Mouse (Mus musculus): Measurements from ENCODE around the gene Atg10. TPM values are rescaled to one million over a fixed set of nuclear protein-coding genes. Genes with fewer than 3 reads are reported as not detected.

Gene Atg10
- total and polyA plus RNA-seq, 3 experiments, result 2.0 to 4.3 TPM; not detected in 1

GRCm38 (mm10) chr13:91165200-91165599, 58.6 kb downstream of the Atg10 start:
- H3K9ac ChIP-seq (ENCODE audit: control insufficient read depth, low read depth, low read length, poor library complexity, severe bottlenecking), result peak overlapping the region; percentile 53; the same call in 1 of the 2 replicates
- DNase-seq (ENCODE audit: low read depth, low spot score), result peak; percentile 30
- H3K79me2 ChIP-seq (ENCODE audit: control insufficient read depth, insufficient read depth, low read length, poor library complexity), result no peaks in the 10 kb centered on the region; the same call in 1 of the 2 replicates
- peaks cover 12 to 31% of the 10 kb centered on the region in 2 experiments for H3K4me1 ChIP-seq (ENCODE audit: control insufficient read depth in 1 of 2, insufficient read depth in 2 of 2, low read length in 2 of 2)
- no peaks in the 10 kb centered on the region for H3K27me3 ChIP-seq (ENCODE audit: control insufficient read depth in 1 of 2, insufficient read depth in 2 of 2, low read length in 2 of 2)
- H3K4me3 ChIP-seq (ENCODE audit: control insufficient read depth in 1 of 2, insufficient read depth in 1 of 2, low read depth in 2 of 2, low read length in 2 of 2), result no peak overlapping the region
- peaks cover 0 to 20% of the 10 kb centered on the region in 2 experiments; a peak in 2 of 4 replicates for H3K36me3 ChIP-seq (ENCODE audit: control insufficient read depth in 1 of 2, insufficient read depth in 2 of 2, low read length in 2 of 2)
- H3K27ac ChIP-seq (ENCODE audit: control insufficient read depth, low read depth, low read length), result peak overlapping the region; percentile 11
- TF ChIP-seq SMC3 (IDR thresholded peaks at IDR 0.05; ENCODE audit: low read depth, low read length) (no peak), ZMIZ1 (IDR thresholded peaks at IDR 0.05; ENCODE audit: low read depth, low read length) (no peak), MEF2A (IDR thresholded peaks at IDR 0.05; ENCODE audit: extremely low read depth, insufficient replicate concordance, low read depth, low read length, poor library complexity, severe bottlenecking) (no peak)
- no peaks in the 10 kb centered on the region for H3K9me3 ChIP-seq (replicated peaks; ENCODE audit: insufficient read depth, low read length)

DNA sequence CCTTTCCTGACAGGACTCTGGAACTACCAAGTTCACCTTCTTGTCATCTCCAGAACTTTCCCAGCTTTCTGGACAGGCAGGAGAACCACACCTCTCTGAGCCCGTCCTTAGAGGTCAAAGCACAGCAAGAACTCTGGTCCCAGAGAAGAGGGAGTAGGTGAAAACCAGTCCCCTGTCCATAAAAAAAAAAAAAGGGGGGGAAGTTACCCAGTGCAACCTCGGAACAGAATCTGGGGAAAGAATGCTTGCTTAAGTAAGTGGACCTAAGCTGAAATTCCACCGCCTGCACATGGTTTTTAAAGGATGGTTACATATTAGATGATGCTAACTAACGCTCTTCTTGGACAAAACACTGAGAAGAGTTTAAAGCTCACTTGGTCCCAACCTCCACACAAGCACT, 60.5 kb downstream of the Atg10 start:
- Histone ChIP-seq H3K27ac (ENCODE audit: control insufficient read depth, low read depth, low read length) (no peak overlapping the region), H3K4me1 (ENCODE audit: control insufficient read depth in 1 of 2, insufficient read depth in 2 of 2, low read length in 2 of 2) (peaks cover 8 to 25% of the 10 kb centered on the region in 2 experiments), H3K4me3 (ENCODE audit: control insufficient read depth in 1 of 2, insufficient read depth in 1 of 2, low read depth in 2 of 2, low read length in 2 of 2) (no peak overlapping the region), H3K27me3 (ENCODE audit: control insufficient read depth in 1 of 2, insufficient read depth in 2 of 2, low read length in 2 of 2) (no peaks in the 10 kb centered on the region), H3K9ac (ENCODE audit: control insufficient read depth, low read depth, low read length, poor library complexity, severe bottlenecking) (no peak overlapping the region), H3K36me3 (ENCODE audit: control insufficient read depth in 1 of 2, insufficient read depth in 2 of 2, low read length in 2 of 2) (peaks cover 0 to 14% of the 10 kb centered on the region in 2 experiments; a peak in 2 of 4 replicates), H3K79me2 (ENCODE audit: control insufficient read depth, insufficient read depth, low read length, poor library complexity) (no peaks in the 10 kb centered on the region; the same call in 1 of the 2 replicates), H3K9me3 (replicated peaks; ENCODE audit: insufficient read depth, low read length) (no peaks in the 10 kb centered on the region)
- TF ChIP-seq KAT2A (conservative IDR thresholded peaks at IDR 0.05; ENCODE audit: low read depth, low read length) (no peak), ZNF384 (IDR thresholded peaks at IDR 0.05; ENCODE audit: low read depth, low read length) (peak; percentile 77)
- peak; percentile 36 for DNase-seq (ENCODE audit: low read depth, low spot score)

DNA sequence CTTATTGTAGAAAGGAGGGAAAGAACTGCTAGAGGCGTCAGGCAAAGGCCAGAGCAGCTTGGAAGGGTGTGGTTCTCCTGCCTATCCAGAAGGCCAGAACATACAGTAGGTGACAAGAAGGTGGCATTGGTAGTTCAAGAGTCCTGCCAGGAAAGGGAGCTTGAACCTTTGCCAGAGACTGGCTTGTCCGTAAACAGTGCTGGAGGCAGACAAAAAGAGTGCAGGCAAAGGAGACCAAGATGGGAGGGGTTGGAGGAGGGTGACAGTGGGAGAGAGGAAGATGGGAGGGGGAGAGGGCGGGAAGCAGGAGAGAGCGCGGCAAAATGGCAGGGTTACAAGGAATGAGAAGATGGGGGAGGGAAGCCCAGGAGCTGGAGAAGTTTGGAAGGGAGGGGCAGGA, 61.3 kb downstream of the Atg10 start:
- no peak overlapping the region for H3K9ac ChIP-seq (ENCODE audit: control insufficient read depth, low read depth, low read length, poor library complexity, severe bottlenecking)
- no peak for TF ChIP-seq USF1 (IDR thresholded peaks at IDR 0.05; ENCODE audit: low read depth, low read length)
- no peak for TF ChIP-seq RAD21 (IDR thresholded peaks at IDR 0.05; ENCODE audit: low read depth, low read length)
- TF ChIP-seq MXI1 (IDR thresholded peaks at IDR 0.05; ENCODE audit: low read depth, low read length), result no peak
- DNase-seq (ENCODE audit: low read depth, low spot score), result no peak
- H3K27me3 ChIP-seq (ENCODE audit: control insufficient read depth in 1 of 2, insufficient read depth in 2 of 2, low read length in 2 of 2), result no peaks in the 10 kb centered on the region
- H3K79me2 ChIP-seq (ENCODE audit: control insufficient read depth, insufficient read depth, low read length, poor library complexity), result no peaks in the 10 kb centered on the region; the same call in 1 of the 2 replicates
- H3K27ac ChIP-seq (ENCODE audit: control insufficient read depth, low read depth, low read length), result no peak overlapping the region
- peaks cover 0 to 9% of the 10 kb centered on the region in 2 experiments; a peak in 2 of 4 replicates for H3K36me3 ChIP-seq (ENCODE audit: control insufficient read depth in 1 of 2, insufficient read depth in 2 of 2, low read length in 2 of 2)
- peaks cover 4 to 20% of the 10 kb centered on the region in 2 experiments for H3K4me1 ChIP-seq (ENCODE audit: control insufficient read depth in 1 of 2, insufficient read depth in 2 of 2, low read length in 2 of 2)
- no peaks in the 10 kb centered on the region for H3K9me3 ChIP-seq (replicated peaks; ENCODE audit: insufficient read depth, low read length)
- H3K4me3 ChIP-seq (ENCODE audit: control insufficient read depth in 1 of 2, insufficient read depth in 1 of 2, low read depth in 2 of 2, low read length in 2 of 2), result no peak overlapping the region

- no peaks in the 10 kb centered on the region; a peak in 1 of 4 replicates for H3K36me3 ChIP-seq (ENCODE audit: control insufficient read depth in 1 of 2, insufficient read depth in 2 of 2, low read length in 2 of 2)
- no peak overlapping the region for H3K27ac ChIP-seq (ENCODE audit: control insufficient read depth, low read depth, low read length)
- DNase-seq (ENCODE audit: low read depth, low spot score), result no peak
- H3K4me1 ChIP-seq (ENCODE audit: control insufficient read depth in 1 of 2, insufficient read depth in 2 of 2, low read length in 2 of 2), result peaks cover 0 to 11% of the 10 kb centered on the region in 2 experiments; a peak in 2 of 4 replicates
- no peak overlapping the region for H3K4me3 ChIP-seq (ENCODE audit: control insufficient read depth in 1 of 2, insufficient read depth in 1 of 2, low read depth in 2 of 2, low read length in 2 of 2)
- H3K9ac ChIP-seq (ENCODE audit: control insufficient read depth, low read depth, low read length, poor library complexity, severe bottlenecking), result no peak overlapping the region
- H3K27me3 ChIP-seq (ENCODE audit: control insufficient read depth in 1 of 2, insufficient read depth in 2 of 2, low read length in 2 of 2), result no peaks in the 10 kb centered on the region
- no peaks in the 10 kb centered on the region for H3K79me2 ChIP-seq (ENCODE audit: control insufficient read depth, insufficient read depth, low read length, poor library complexity)
- no peaks in the 10 kb centered on the region for H3K9me3 ChIP-seq (replicated peaks; ENCODE audit: insufficient read depth, low read length)
- TF ChIP-seq UBTF (IDR thresholded peaks at IDR 0.05; ENCODE audit: borderline replicate concordance, insufficient read depth, low read depth, low read length) (no peak), MAFK (IDR thresholded peaks at IDR 0.05; ENCODE audit: borderline replicate concordance, low read depth, low read length) (no peak), MAX (IDR thresholded peaks at IDR 0.05; ENCODE audit: low read length) (no peak), NELFE (IDR thresholded peaks at IDR 0.05; ENCODE audit: low read depth, low read length) (no peak), HCFC1 (IDR thresholded peaks at IDR 0.05; ENCODE audit: low read depth, low read length) (no peak), POLR2AphosphoS5 (IDR thresholded peaks at IDR 0.05; ENCODE audit: borderline replicate concordance, low read depth, low read length) (no peak), GABPA (IDR thresholded peaks at IDR 0.05; ENCODE audit: low read depth, low read length) (no peak), ZNF384 (IDR thresholded peaks at IDR 0.05; ENCODE audit: low read depth, low read length) (no peak), E2F4 (IDR thresholded peaks at IDR 0.05; ENCODE audit: borderline replicate concordance, low read depth, low read length) (no peak), MYB (IDR thresholded peaks at IDR 0.05; ENCODE audit: low read depth, low read length) (no peak), MEF2A (IDR thresholded peaks at IDR 0.05; ENCODE audit: extremely low read depth, insufficient replicate concordance, low read depth, low read length, poor library complexity, severe bottlenecking) (no peak), ZKSCAN1 (IDR thresholded peaks at IDR 0.05; ENCODE audit: low read depth, low read length) (no peak), SMC3 (IDR thresholded peaks at IDR 0.05; ENCODE audit: low read depth, low read length) (no peak), GATA1 (IDR thresholded peaks at IDR 0.05; ENCODE audit: low read depth, low read length) (no peak)
Measured at GRCm38 (mm10) chr13:91160616-91161015, 63.2 kb downstream of the Atg10 start.

All from MEL (cell line).